Mouse (Mus musculus) CH12.LX (cell line): ENCODE measurements at regions not wholly inside any gene's neighbourhood (a gene's known extent, or its start where the extent isn't known, plus 50 kb on each side); places are given as distances from the start of the nearest gene placed in this dataset.

Experiments
- DNase-seq: peaks from one replicate; pipeline ENCODE4 v3.0.0-alpha.2; 2013; ENCODE audit errors: extremely low read depth
- H3K27ac ChIP-seq: 2 replicates; pipeline ENCODE4 v1.5.1; 2012; ENCODE audit warnings: low read depth, mild to moderate bottlenecking, control low read depth, moderate library complexity; ENCODE audit not compliant: insufficient read depth
- H3K27me3 ChIP-seq: replicated peaks from 2 replicates; pipeline ENCODE3; 2012; ENCODE audit warnings: inconsistent platforms
- H3K36me3 ChIP-seq, 2 experiments: replicated peaks in 1 of 2; 2 replicates each; pipeline versions ENCODE3 to v1.6.1; 2012; ENCODE audit warnings: inconsistent platforms in 1 of 2, low read length in 1 of 2, mild to moderate bottlenecking in 1 of 2, mixed read lengths in 1 of 2, moderate library complexity in 1 of 2; ENCODE audit not compliant: control insufficient read depth in 1 of 2, insufficient read depth in 1 of 2
- H3K4me1 ChIP-seq, 2 experiments: 2 replicates each; pipeline ENCODE4 v1.6.1; 2012; ENCODE audit warnings: inconsistent platforms in 1 of 2, moderate library complexity in 1 of 2; ENCODE audit not compliant: insufficient read depth in 2 of 2, control insufficient read depth in 1 of 2
- H3K4me2 ChIP-seq: 2 replicates; pipeline ENCODE4 v1.6.1; 2012; ENCODE audit warnings: low read depth, mild to moderate bottlenecking, control low read depth; ENCODE audit not compliant: poor library complexity, insufficient read depth, severe bottlenecking
- H3K4me3 ChIP-seq, 3 experiments: fragments of 150-350 bp in 1 of 3; sonication (generic) in 1 of 3; replicated peaks in 1 of 3; 2 replicates each; pipeline versions ENCODE3 to v1.5.1; 2011 to 2012; ENCODE audit warnings: low read depth in 2 of 3, low read length in 2 of 3, mild to moderate bottlenecking in 2 of 3, moderate library complexity in 2 of 3, control low read depth in 1 of 3, improper control_type of control experiment in 1 of 3, inconsistent platforms in 1 of 3, mixed read lengths in 1 of 3; ENCODE audit not compliant: poor library complexity in 1 of 3
- H3K79me2 ChIP-seq: replicated peaks from 2 replicates; pipeline ENCODE4 v1.6.1; 2012; ENCODE audit warnings: mild to moderate bottlenecking, moderate library complexity; ENCODE audit not compliant: control insufficient read depth, poor library complexity, insufficient read depth, severe bottlenecking; ENCODE audit errors: extremely low read depth
- H3K9ac ChIP-seq: 2 replicates; pipeline ENCODE4 v1.6.1; 2012; ENCODE audit warnings: low read depth, mild to moderate bottlenecking, control low read depth, moderate library complexity; ENCODE audit not compliant: insufficient read depth
- H3K9me3 ChIP-seq: replicated peaks from 2 replicates; pipeline ENCODE3; 2012; ENCODE audit warnings: low read length, inconsistent platforms, mixed read lengths
- CHD2 ChIP-seq: IDR thresholded peaks from 2 replicates; pipeline ENCODE4 v1.6.1; 2011; ENCODE audit warnings: low read length, improper control_type of control experiment
- ELF1 ChIP-seq: IDR thresholded peaks from 2 replicates; pipeline ENCODE4 v1.6.1; 2014; ENCODE audit warnings: low read depth, mild to moderate bottlenecking, inconsistent platforms, low read length, improper control_type of control experiment
- ETS1 ChIP-seq: conservative IDR thresholded peaks from 2 replicates; pipeline ENCODE4 v1.6.1; 2012; ENCODE audit warnings: low read depth, mild to moderate bottlenecking, inconsistent platforms, low read length, improper control_type of control experiment, moderate library complexity
- IRF4 ChIP-seq: IDR thresholded peaks from 2 replicates; pipeline ENCODE4 v1.6.1; 2014; ENCODE audit warnings: low read depth, mild to moderate bottlenecking, inconsistent platforms, low read length, improper control_type of control experiment
- JUN ChIP-seq: IDR thresholded peaks from 2 replicates; pipeline ENCODE4 v1.6.1; 2011; ENCODE audit warnings: low read depth, mild to moderate bottlenecking, low read length, improper control_type of control experiment, moderate library complexity; ENCODE audit not compliant: insufficient read depth
- JUND ChIP-seq: conservative IDR thresholded peaks from 2 replicates; pipeline ENCODE4 v1.6.1; 2011; ENCODE audit warnings: low read depth, low read length, improper control_type of control experiment
- KAT2A ChIP-seq: IDR thresholded peaks from 2 replicates; pipeline ENCODE4 v1.6.1; 2012; ENCODE audit warnings: low read length, improper control_type of control experiment, inconsistent platforms; ENCODE audit not compliant: insufficient replicate concordance
- MAFK ChIP-seq: IDR thresholded peaks from 2 replicates; pipeline ENCODE4 v1.6.1; 2011; ENCODE audit warnings: low read length, improper control_type of control experiment; ENCODE audit not compliant: insufficient replicate concordance
- MAX ChIP-seq: IDR thresholded peaks from 2 replicates; pipeline ENCODE4 v1.6.1; 2011; ENCODE audit warnings: low read length, improper control_type of control experiment
- MAZ ChIP-seq: IDR thresholded peaks from 2 replicates; pipeline ENCODE4 v1.6.1; 2012; ENCODE audit warnings: low read depth, mild to moderate bottlenecking, inconsistent platforms, low read length, improper control_type of control experiment, moderate library complexity
- MEF2A ChIP-seq: IDR thresholded peaks from 2 replicates; pipeline ENCODE4 v1.6.1; 2014; ENCODE audit warnings: low read depth, mild to moderate bottlenecking, inconsistent platforms, low read length, improper control_type of control experiment, borderline replicate concordance
- MYC ChIP-seq: IDR thresholded peaks from 2 replicates; pipeline ENCODE4 v1.6.1; 2011; ENCODE audit warnings: low read depth, mild to moderate bottlenecking, improper control_type of control experiment, low read length
- NELFE ChIP-seq: IDR thresholded peaks from 2 replicates; pipeline ENCODE4 v1.6.1; 2011; ENCODE audit warnings: low read depth, low read length, improper control_type of control experiment
- NRF1 ChIP-seq: IDR thresholded peaks from 2 replicates; pipeline ENCODE4 v1.6.1; 2014; ENCODE audit warnings: low read depth, mild to moderate bottlenecking, inconsistent platforms, low read length, improper control_type of control experiment, moderate library complexity
- PAX5 ChIP-seq: IDR thresholded peaks from 2 replicates; pipeline ENCODE4 v1.6.1; 2012; ENCODE audit warnings: low read length, inconsistent platforms, mixed read lengths
- RAD21 ChIP-seq: IDR thresholded peaks from 2 replicates; pipeline ENCODE4 v1.6.1; 2011; ENCODE audit warnings: low read depth, mild to moderate bottlenecking, low read length, improper control_type of control experiment, moderate library complexity
- TBP ChIP-seq: conservative IDR thresholded peaks from 2 replicates; pipeline ENCODE4 v1.6.1; 2011; ENCODE audit warnings: low read depth, low read length, improper control_type of control experiment
- ZKSCAN1 ChIP-seq: IDR thresholded peaks from 2 replicates; pipeline ENCODE4 v1.6.1; 2012; ENCODE audit warnings: low read depth, inconsistent platforms, low read length, improper control_type of control experiment, borderline replicate concordance
- ZMIZ1 ChIP-seq: IDR thresholded peaks from 2 replicates; pipeline ENCODE4 v1.6.1; 2012; ENCODE audit warnings: low read depth, mild to moderate bottlenecking, inconsistent platforms, low read length, improper control_type of control experiment
- dilution Hi-C: fragments of 300-500 bp; cut with MboI; formaldehyde crosslinking; loops from 2 replicates; pipeline ENCODE4 v1.14.3; 2020; ENCODE audit warnings: low sequenced_read_pairs; ENCODE audit not compliant: extremely low pct_unique_long_range_greater_than_20kb, extremely low pct_ligation_motif_present
- in situ Hi-C: fragments of 300-500 bp; cut with MboI; formaldehyde crosslinking; loops from 3 replicates; pipeline ENCODE4 v1.14.3; 2019; ENCODE audit warnings: low sequenced_read_pairs, low pct_ligation_motif_present, low pct_unique_long_range_greater_than_20kb, mixed read lengths

- Histone ChIP-seq H3K36me3 (no peaks in the 10 kb centered on the region), H3K27ac (no peak overlapping the region), H3K27me3 (no peaks in the 10 kb centered on the region), H3K4me2 (no peak overlapping the region), H3K9ac (no peak overlapping the region), H3K9me3 (no peaks in the 10 kb centered on the region), H3K4me1 (no peaks in the 10 kb centered on the region), H3K79me2 (no peaks in the 10 kb centered on the region), H3K4me3 (no peak overlapping the region)
- no peak for TF ChIP-seq ZMIZ1
- no peak for TF ChIP-seq NELFE
- no peak for TF ChIP-seq MAFK
- no peak for TF ChIP-seq RAD21
- TF ChIP-seq IRF4, result no peak
- in situ Hi-C loops, result no loop called here
- DNase-seq, result no peak
- dilution Hi-C loops, result no loop called here
These were observed 113.0 kb downstream of the Cog6 start for GRCm38 (mm10) chr3:52904028-52904427.

GRCm38 (mm10) chr3:52897665-52898064 lies 119.4 kb downstream of the Cog6 start:
- Histone ChIP-seq H3K36me3 (no peaks in the 10 kb centered on the region), H3K4me2 (no peak overlapping the region), H3K27ac (no peak overlapping the region), H3K9ac (no peak overlapping the region), H3K4me3 (no peak overlapping the region), H3K4me1 (no peaks in the 10 kb centered on the region), H3K79me2 (no peaks in the 10 kb centered on the region), H3K27me3 (no peaks in the 10 kb centered on the region), H3K9me3 (no peaks in the 10 kb centered on the region)
- dilution Hi-C loops, result no loop called here
- DNase-seq, result no peak
- TF ChIP-seq MYC (no peak), TBP (no peak), MEF2A (no peak), RAD21 (no peak), ELF1 (no peak), MAX (no peak), MAZ (no peak), CHD2 (no peak), KAT2A (no peak), JUN (no peak), PAX5 (no peak), JUND (no peak), ETS1 (no peak), ZKSCAN1 (no peak), MAFK (no peak), IRF4 (no peak), NRF1 (no peak)
- in situ Hi-C loops, result no loop called here
